Mouse (Mus musculus): ENCODE measurements around the gene Wbp1. TPM values are rescaled to one million over a fixed set of nuclear protein-coding genes. Genes with fewer than 3 reads are reported as not detected.

Gene Wbp1
- total RNA-seq, 2 experiments from 2014 or later: 54.3 to 58.0 TPM

- DNase-seq (ENCODE audit: extremely low spot score in 1 of 2, low spot score in 1 of 2): no peak
These were observed 20.3 kb upstream of the Wbp1 start for GRCm38 (mm10) chr6:83141636-83142035.

- no peak for DNase-seq (ENCODE audit: extremely low spot score in 1 of 2, low spot score in 1 of 2)
These were observed 18.7 kb upstream of the Wbp1 start for GRCm38 (mm10) chr6:83140044-83140443.

GRCm38 (mm10) chr6:83138056-83138455 lies 16.7 kb upstream of the Wbp1 start:
- no peak for DNase-seq (ENCODE audit: extremely low spot score in 1 of 2, low spot score in 1 of 2)

GRCm38 (mm10) chr6:83137576-83137950 lies 16.2 kb upstream of the Wbp1 start:
- peak in 1 of 2 experiments; percentile 56 for DNase-seq (ENCODE audit: extremely low spot score in 1 of 2, low spot score in 1 of 2)

- no peak for DNase-seq (ENCODE audit: extremely low spot score in 1 of 2, low spot score in 1 of 2)
These were observed 15.7 kb upstream of the Wbp1 start for GRCm38 (mm10) chr6:83136881-83137575.

- DNase-seq (ENCODE audit: extremely low spot score in 1 of 2, low spot score in 1 of 2): no peak
These were observed 15.0 kb upstream of the Wbp1 start for GRCm38 (mm10) chr6:83136291-83136880.

- DNase-seq (ENCODE audit: extremely low spot score in 1 of 2, low spot score in 1 of 2): no peak
These were observed 14.3 kb upstream of the Wbp1 start for GRCm38 (mm10) chr6:83135571-83136161.

- DNase-seq (ENCODE audit: extremely low spot score in 1 of 2, low spot score in 1 of 2): no peak
These were observed 13.7 kb upstream of the Wbp1 start, which contains the start of gene Rtkn for GRCm38 (mm10) chr6:83134951-83135513. TSS of gene Rtkn (plus strand) at chr6:83135463.

GRCm38 (mm10) chr6:83134226-83134625 lies 12.9 kb upstream of the Wbp1 start:
- DNase-seq (ENCODE audit: extremely low spot score in 1 of 2, low spot score in 1 of 2): no peak

GRCm38 (mm10) chr6:83132176-83132919 lies 11.0 kb upstream of the Wbp1 start:
- DNase-seq (ENCODE audit: extremely low spot score in 1 of 2, low spot score in 1 of 2): no peak

- DNase-seq (ENCODE audit: extremely low spot score in 1 of 2, low spot score in 1 of 2): no peak
These were observed 10.2 kb upstream of the Wbp1 start for GRCm38 (mm10) chr6:83131469-83132034.

GRCm38 (mm10) chr6:83127419-83127818 lies 6.1 kb upstream of the Wbp1 start:
- no peak for DNase-seq (ENCODE audit: extremely low spot score in 1 of 2, low spot score in 1 of 2)

GRCm38 (mm10) chr6:83125331-83125730 lies 4.0 kb upstream of the Wbp1 start, which contains the start of gene Ino80b:
TSS of gene Ino80b (minus strand) at chr6:83125431.
- no peak for DNase-seq (ENCODE audit: extremely low spot score in 1 of 2, low spot score in 1 of 2)

GRCm38 (mm10) chr6:83124851-83125312 lies 3.5 kb upstream of the Wbp1 start:
- DNase-seq (ENCODE audit: extremely low spot score in 1 of 2, low spot score in 1 of 2): peak; percentile 77 to 81

GRCm38 (mm10) chr6:83122961-83123360 lies 1.6 kb upstream of the Wbp1 start:
- no peak for DNase-seq (ENCODE audit: extremely low spot score in 1 of 2, low spot score in 1 of 2)

GRCm38 (mm10) chr6:83121863-83122710 lies 728 bp upstream of the Wbp1 start:
- peak in 1 of 2 experiments; percentile 4 for DNase-seq (ENCODE audit: extremely low spot score in 1 of 2, low spot score in 1 of 2)

GRCm38 (mm10) chr6:83119734-83120051 lies 1.7 kb downstream of the Wbp1 start:
- no peak for DNase-seq (ENCODE audit: extremely low spot score in 1 of 2, low spot score in 1 of 2)

- DNase-seq (ENCODE audit: extremely low spot score in 1 of 2, low spot score in 1 of 2): no peak
These were observed 2.3 kb downstream of the Wbp1 start for GRCm38 (mm10) chr6:83118825-83119733.
